Mouse (Mus musculus): ENCODE results near the gene Gm20388. TPM values are rescaled to one million over a fixed set of nuclear protein-coding genes. Genes with fewer than 3 reads are reported as not detected.
A peak's percentile ranks its signal among the peaks of the same experiment; 100 is the strongest.

Gm20388 gene
- polyA plus RNA-seq, 1 experiment = 28.1 TPM

DNA sequence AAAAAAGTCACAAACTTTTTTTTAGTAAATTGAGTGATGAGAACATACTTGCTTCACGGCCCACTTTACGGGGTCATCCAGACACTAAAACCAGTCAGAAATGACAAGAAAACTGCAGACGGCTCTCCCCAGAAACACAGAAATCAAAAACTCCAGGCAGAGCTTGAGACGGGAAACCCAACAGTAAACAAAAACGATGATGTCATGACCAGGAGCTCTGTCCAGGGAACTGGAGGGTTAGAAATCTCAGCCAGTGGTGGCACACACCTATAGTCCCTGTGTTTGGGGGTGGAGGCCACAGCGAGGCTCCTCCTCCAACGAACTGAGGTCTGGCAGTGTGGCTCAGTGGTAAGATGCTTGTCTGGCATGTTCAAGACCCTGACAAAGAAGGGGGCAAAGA lies 1291.0 kb downstream of the Gm20388 start:
- TF ChIP-seq POLR2A (IDR thresholded peaks at IDR 0.05; ENCODE audit: insufficient read depth, low read length) (no peak), CTCF (IDR thresholded peaks at IDR 0.05; ENCODE audit: low read depth, low read length) (no peak), EP300 (IDR thresholded peaks at IDR 0.05; ENCODE audit: insufficient read depth, low read depth, low read length) (no peak)
- Histone ChIP-seq H3K4me1 (ENCODE audit: control insufficient read depth, insufficient read depth, low read length) (no peaks in the 10 kb centered on the region), H3K9me3 (replicated peaks; ENCODE audit: control insufficient read depth, insufficient read depth, low read length, poor library complexity, severe bottlenecking) (no peaks in the 10 kb centered on the region), H3K27me3 (ENCODE audit: control insufficient read depth, insufficient read depth, low read length, poor library complexity, severe bottlenecking) (no peaks in the 10 kb centered on the region), H3K4me3 (ENCODE audit: low read depth, low read length) (no peak overlapping the region), H3K9ac (ENCODE audit: low read depth, poor library complexity, severe bottlenecking) (no peak overlapping the region), H3K27ac (ENCODE audit: insufficient read depth, low read length) (no peak overlapping the region), H3K36me3 (ENCODE audit: control insufficient read depth, insufficient read depth, low read length, poor library complexity, severe bottlenecking) (no peaks in the 10 kb centered on the region)

DNA sequence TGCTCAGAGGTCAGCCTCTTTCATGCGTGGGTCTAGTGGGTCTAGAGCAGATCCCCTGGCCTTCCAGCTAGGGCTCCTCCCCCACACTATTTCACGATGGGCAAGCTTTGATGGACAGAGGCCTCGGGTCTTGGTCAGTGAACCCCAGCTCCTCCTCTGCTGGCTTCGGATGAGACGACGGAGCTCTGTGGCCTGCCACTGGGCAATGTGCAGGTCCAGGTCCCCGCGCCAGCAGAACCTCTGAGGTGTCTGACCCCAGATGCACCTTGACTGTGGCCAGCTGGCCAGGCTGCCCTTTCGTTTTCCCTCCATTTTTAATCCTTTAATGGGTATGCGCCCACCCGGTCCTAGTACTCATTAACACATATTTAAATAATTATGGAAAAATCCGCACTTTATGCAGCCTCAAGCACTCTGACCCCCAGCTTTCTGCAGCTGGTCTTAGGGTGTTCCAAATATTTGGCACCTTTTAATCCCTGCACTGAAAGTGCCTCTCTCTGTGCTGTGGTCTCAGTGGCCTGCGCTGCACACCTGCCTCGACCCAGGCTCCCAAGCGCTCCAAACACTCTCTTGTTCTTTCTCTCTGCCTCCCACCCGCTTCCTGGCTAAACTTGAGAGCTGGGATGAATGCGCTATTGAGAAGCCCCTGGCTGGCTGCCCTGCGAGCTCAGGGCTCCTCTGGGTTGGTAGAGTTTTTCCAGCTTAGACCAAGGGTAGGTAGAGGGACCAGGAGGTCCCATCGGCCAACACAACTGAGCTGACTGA lies 1293.2 kb downstream of the Gm20388 start:
- Histone ChIP-seq H3K9ac (ENCODE audit: low read depth, poor library complexity, severe bottlenecking) (no peak overlapping the region), H3K36me3 (ENCODE audit: control insufficient read depth, insufficient read depth, low read length, poor library complexity, severe bottlenecking) (no peaks in the 10 kb centered on the region), H3K27ac (ENCODE audit: insufficient read depth, low read length) (no peak overlapping the region), H3K4me3 (ENCODE audit: low read depth, low read length) (no peak overlapping the region), H3K27me3 (ENCODE audit: control insufficient read depth, insufficient read depth, low read length, poor library complexity, severe bottlenecking) (no peaks in the 10 kb centered on the region), H3K9me3 (replicated peaks; ENCODE audit: control insufficient read depth, insufficient read depth, low read length, poor library complexity, severe bottlenecking) (no peaks in the 10 kb centered on the region), H3K4me1 (ENCODE audit: control insufficient read depth, insufficient read depth, low read length) (no peaks in the 10 kb centered on the region)
- TF ChIP-seq CTCF (IDR thresholded peaks at IDR 0.05; ENCODE audit: low read depth, low read length) (no peak), EP300 (IDR thresholded peaks at IDR 0.05; ENCODE audit: insufficient read depth, low read depth, low read length) (no peak), POLR2A (IDR thresholded peaks at IDR 0.05; ENCODE audit: insufficient read depth, low read length) (no peak)

DNA sequence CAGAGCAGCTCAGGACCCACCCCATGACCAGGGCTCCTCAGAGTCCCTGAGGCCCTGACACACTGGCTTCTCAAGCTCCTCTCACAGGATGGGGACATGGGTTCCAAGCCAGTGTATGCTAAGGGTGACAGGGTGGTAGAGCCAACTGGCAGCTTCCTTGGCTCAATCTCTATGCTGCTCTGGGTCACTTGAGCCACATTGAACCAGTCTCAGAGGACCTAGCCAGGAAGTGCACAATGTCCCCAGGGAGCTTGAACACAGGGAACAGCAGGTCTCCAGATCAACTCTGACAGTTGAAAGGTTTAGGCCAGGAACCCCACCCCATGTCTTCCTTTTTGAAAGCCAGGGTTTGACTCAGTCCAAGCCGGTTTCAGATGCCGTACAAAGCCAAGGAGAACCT lies 1296.5 kb downstream of the Gm20388 start:
- Histone ChIP-seq H3K9ac (ENCODE audit: low read depth, poor library complexity, severe bottlenecking) (no peak overlapping the region), H3K27me3 (ENCODE audit: control insufficient read depth, insufficient read depth, low read length, poor library complexity, severe bottlenecking) (no peaks in the 10 kb centered on the region), H3K4me3 (ENCODE audit: low read depth, low read length) (no peak overlapping the region), H3K36me3 (ENCODE audit: control insufficient read depth, insufficient read depth, low read length, poor library complexity, severe bottlenecking) (no peaks in the 10 kb centered on the region), H3K9me3 (replicated peaks; ENCODE audit: control insufficient read depth, insufficient read depth, low read length, poor library complexity, severe bottlenecking) (no peaks in the 10 kb centered on the region), H3K27ac (ENCODE audit: insufficient read depth, low read length) (no peak overlapping the region), H3K4me1 (ENCODE audit: control insufficient read depth, insufficient read depth, low read length) (no peaks in the 10 kb centered on the region)
- TF ChIP-seq POLR2A (IDR thresholded peaks at IDR 0.05; ENCODE audit: insufficient read depth, low read length) = no peak
- no peak for TF ChIP-seq EP300 (IDR thresholded peaks at IDR 0.05; ENCODE audit: insufficient read depth, low read depth, low read length)
- no peak for TF ChIP-seq CTCF (IDR thresholded peaks at IDR 0.05; ENCODE audit: low read depth, low read length)

DNA sequence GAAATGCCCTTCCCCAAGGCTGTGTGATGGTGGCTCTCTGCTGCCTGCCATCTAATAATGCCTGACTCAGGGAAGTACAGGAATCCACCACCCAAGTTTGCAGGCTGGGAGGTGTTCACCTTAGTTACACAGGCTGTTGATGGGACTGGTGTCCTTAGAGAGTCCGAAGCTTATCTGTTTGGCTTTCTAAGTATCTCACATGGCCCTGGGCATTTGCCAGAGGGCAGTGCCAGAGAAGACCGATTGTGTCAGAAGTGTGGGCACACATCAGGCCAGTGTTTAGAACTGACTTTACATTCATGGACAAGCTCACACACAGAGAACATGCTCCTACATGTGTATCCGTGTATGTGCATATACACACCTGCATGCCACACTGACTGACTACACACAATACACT lies 1300.0 kb downstream of the Gm20388 start:
- TF ChIP-seq CTCF (IDR thresholded peaks at IDR 0.05; ENCODE audit: low read depth, low read length) (no peak), EP300 (IDR thresholded peaks at IDR 0.05; ENCODE audit: insufficient read depth, low read depth, low read length) (no peak), POLR2A (IDR thresholded peaks at IDR 0.05; ENCODE audit: insufficient read depth, low read length) (no peak)
- Histone ChIP-seq H3K27me3 (ENCODE audit: control insufficient read depth, insufficient read depth, low read length, poor library complexity, severe bottlenecking) (no peaks in the 10 kb centered on the region), H3K9ac (ENCODE audit: low read depth, poor library complexity, severe bottlenecking) (no peak overlapping the region), H3K4me1 (ENCODE audit: control insufficient read depth, insufficient read depth, low read length) (no peaks in the 10 kb centered on the region), H3K9me3 (replicated peaks; ENCODE audit: control insufficient read depth, insufficient read depth, low read length, poor library complexity, severe bottlenecking) (no peaks in the 10 kb centered on the region), H3K27ac (ENCODE audit: insufficient read depth, low read length) (no peak overlapping the region), H3K4me3 (ENCODE audit: low read depth, low read length) (no peak overlapping the region), H3K36me3 (ENCODE audit: control insufficient read depth, insufficient read depth, low read length, poor library complexity, severe bottlenecking) (no peaks in the 10 kb centered on the region)

DNA sequence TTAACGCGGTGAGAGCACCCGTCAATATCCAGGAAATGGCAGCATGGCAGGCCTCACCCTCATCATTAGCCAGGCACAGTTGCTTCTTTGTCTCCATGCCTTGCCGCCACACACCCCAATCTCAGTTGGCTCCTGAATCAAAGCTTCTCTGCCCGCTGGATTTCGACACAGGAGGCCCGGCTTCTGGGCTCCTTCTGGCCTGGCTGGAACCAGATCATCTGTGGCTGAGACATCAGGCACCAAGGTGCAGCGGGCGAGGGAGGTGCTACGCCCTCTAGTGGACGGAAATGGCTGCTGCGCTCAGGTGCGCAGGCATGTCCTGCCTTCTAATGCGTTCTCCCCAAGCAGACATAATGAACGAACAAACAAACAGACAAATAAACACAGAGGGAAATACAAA lies 1302.6 kb downstream of the Gm20388 start:
- Histone ChIP-seq H3K9me3 (replicated peaks; ENCODE audit: control insufficient read depth, insufficient read depth, low read length, poor library complexity, severe bottlenecking) (no peaks in the 10 kb centered on the region), H3K27ac (ENCODE audit: insufficient read depth, low read length) (no peak overlapping the region), H3K4me1 (ENCODE audit: control insufficient read depth, insufficient read depth, low read length) (no peaks in the 10 kb centered on the region), H3K4me3 (ENCODE audit: low read depth, low read length) (no peak overlapping the region; the same call in 1 of the 2 replicates), H3K27me3 (ENCODE audit: control insufficient read depth, insufficient read depth, low read length, poor library complexity, severe bottlenecking) (no peaks in the 10 kb centered on the region), H3K36me3 (ENCODE audit: control insufficient read depth, insufficient read depth, low read length, poor library complexity, severe bottlenecking) (no peaks in the 10 kb centered on the region), H3K9ac (ENCODE audit: low read depth, poor library complexity, severe bottlenecking) (no peak overlapping the region)
- peak; percentile 99 for TF ChIP-seq CTCF (IDR thresholded peaks at IDR 0.05; ENCODE audit: low read depth, low read length)
- TF ChIP-seq POLR2A (IDR thresholded peaks at IDR 0.05; ENCODE audit: insufficient read depth, low read length) = no peak

DNA sequence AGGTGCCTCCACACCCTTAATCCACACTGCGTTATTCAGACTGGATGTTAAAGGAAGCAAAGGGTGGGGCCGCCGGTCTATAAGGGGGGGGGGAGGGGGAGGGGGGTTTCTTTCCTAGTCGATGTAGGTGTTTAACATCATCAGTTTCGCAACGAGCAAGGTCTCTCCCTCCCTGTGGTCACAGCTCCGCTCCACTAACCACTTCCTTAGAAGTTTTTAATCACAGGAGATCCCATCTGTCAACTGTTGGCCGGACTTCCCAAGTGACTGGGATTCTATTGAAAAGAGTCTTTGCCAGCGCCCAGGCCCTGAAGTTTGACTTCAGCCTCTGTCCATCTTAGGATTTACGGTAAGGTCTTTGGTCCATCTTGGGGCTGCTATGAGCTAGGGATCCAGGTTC lies 1303.0 kb downstream of the Gm20388 start:
- TF ChIP-seq EP300 (IDR thresholded peaks at IDR 0.05; ENCODE audit: insufficient read depth, low read depth, low read length) (no peak), CTCF (IDR thresholded peaks at IDR 0.05; ENCODE audit: low read depth, low read length) (no peak), POLR2A (IDR thresholded peaks at IDR 0.05; ENCODE audit: insufficient read depth, low read length) (no peak)
- H3K27me3 ChIP-seq (ENCODE audit: control insufficient read depth, insufficient read depth, low read length, poor library complexity, severe bottlenecking) = no peaks in the 10 kb centered on the region
- H3K36me3 ChIP-seq (ENCODE audit: control insufficient read depth, insufficient read depth, low read length, poor library complexity, severe bottlenecking) = no peaks in the 10 kb centered on the region
- no peak overlapping the region for H3K4me3 ChIP-seq (ENCODE audit: low read depth, low read length)
- no peak overlapping the region for H3K9ac ChIP-seq (ENCODE audit: low read depth, poor library complexity, severe bottlenecking)
- no peak overlapping the region for H3K27ac ChIP-seq (ENCODE audit: insufficient read depth, low read length)
- H3K4me1 ChIP-seq (ENCODE audit: control insufficient read depth, insufficient read depth, low read length) = no peaks in the 10 kb centered on the region
- H3K9me3 ChIP-seq (replicated peaks; ENCODE audit: control insufficient read depth, insufficient read depth, low read length, poor library complexity, severe bottlenecking) = no peaks in the 10 kb centered on the region

All from ES-Bruce4 (cell line).